Mouse (Mus musculus): ENCODE results near the gene Abhd17a.

- peak; percentile 86 for TF ChIP-seq POLR2A (IDR thresholded peaks at IDR 0.05; ENCODE audit: extremely low read depth, insufficient read depth, low read length)
- no peak for TF ChIP-seq CTCF (IDR thresholded peaks at IDR 0.05; ENCODE audit: low read depth, low read length)
Measured at GRCm38 (mm10) chr10:80589879-80590854, at the start of gene Abhd17a.

Data from liver, adult 2 months (tissue).